Mouse (Mus musculus) embryonic stem cell, embryonic (primary cell): ENCODE results near the gene Pla2g2e.

ENCODE experiments used
- CTCF ChIA-PET, 4 experiments: fragments of 300-600 bp in 2 of 4; fragments of 350-600 bp in 2 of 4; sonication (Branson Sonifier 250); formaldehyde crosslinking; loops; one replicate each; lab custom pipeline; 2022; ENCODE audit warnings: inconsistent platforms in 2 of 4; lab: Charles Lee
- POLR2A ChIA-PET, 4 experiments: fragments of 300-600 bp in 2 of 4; fragments of 350-600 bp in 2 of 4; sonication (Branson Sonifier 250); formaldehyde crosslinking; loops; one replicate each; lab custom pipeline; 2022; ENCODE audit warnings: antibody characterized with exemption in 4 of 4, inconsistent platforms in 1 of 4; lab: Charles Lee

Pla2g2e gene

DNA sequence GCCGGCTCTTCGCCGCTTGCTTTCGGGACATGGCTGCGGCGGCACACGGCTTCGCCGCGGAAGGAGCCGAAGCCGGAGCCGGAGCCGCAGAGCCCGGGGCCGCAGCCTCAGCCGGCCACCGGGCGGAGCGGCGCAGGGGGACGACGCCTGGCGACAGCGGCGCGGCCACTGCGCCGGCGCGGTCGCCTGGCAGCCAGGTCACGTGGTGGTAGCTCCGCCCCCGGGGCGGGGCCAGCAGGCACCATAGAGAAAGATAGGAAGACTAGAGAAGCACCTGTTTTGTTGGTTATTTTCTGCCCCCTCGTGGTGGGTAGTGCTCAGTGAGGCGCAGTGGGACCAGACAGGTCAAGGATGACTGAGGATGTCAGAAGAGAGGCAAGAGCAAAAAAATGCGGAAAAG is 36.1 kb downstream of the Pla2g2e start, which contains the start of gene Otud3:
Gene Otud3, minus strand, starts transcription at position 149 of the 400 bp plus-strand sequence.
- ChIA-PET CTCF (interaction anchor here (0.5 to 3.2 kb wide), 28 partner anchors 8 to 684 kb away, joined by 3 to 15 read pairs (median 4); partner anchors contain the start of gene Minos1 (in 1 of the 4)), POLR2A (interaction anchor here (0.6 to 3.0 kb wide), 15 partner anchors 8 to 1224 kb away, joined by 3 to 10 read pairs (median 3); no protein-coding TSS in a partner anchor)

DNA sequence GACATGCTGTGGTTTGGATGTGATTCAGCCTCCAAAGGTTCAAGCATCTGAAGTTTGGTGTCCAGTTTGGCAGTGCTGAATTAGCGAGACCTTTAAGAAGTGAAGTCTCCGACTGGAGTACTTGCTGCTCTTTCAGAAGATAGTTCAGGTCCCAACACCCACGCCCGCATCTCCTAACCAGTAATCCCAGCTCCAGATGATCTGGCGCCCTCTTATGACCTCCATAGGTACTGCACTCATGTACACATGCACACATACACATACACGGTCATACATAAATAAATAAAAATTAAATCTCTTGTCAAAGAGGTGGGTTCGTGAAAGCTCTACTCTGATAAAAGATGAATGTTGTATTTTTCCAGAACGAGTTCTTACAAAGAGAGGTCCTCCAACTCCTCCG is 39.5 kb downstream of the Pla2g2e start:
- POLR2A ChIA-PET: interaction anchor here in 1 of 4 experiments (0.6 kb wide), 1 partner anchor 52 kb away, joined by 4 read pairs; no protein-coding TSS in a partner anchor
- CTCF ChIA-PET: interaction anchor here in 1 of 4 experiments (0.5 to 2.1 kb wide), 8 partner anchors 8 to 162 kb away, joined by 3 to 8 read pairs (median 3); no protein-coding TSS in a partner anchor

DNA sequence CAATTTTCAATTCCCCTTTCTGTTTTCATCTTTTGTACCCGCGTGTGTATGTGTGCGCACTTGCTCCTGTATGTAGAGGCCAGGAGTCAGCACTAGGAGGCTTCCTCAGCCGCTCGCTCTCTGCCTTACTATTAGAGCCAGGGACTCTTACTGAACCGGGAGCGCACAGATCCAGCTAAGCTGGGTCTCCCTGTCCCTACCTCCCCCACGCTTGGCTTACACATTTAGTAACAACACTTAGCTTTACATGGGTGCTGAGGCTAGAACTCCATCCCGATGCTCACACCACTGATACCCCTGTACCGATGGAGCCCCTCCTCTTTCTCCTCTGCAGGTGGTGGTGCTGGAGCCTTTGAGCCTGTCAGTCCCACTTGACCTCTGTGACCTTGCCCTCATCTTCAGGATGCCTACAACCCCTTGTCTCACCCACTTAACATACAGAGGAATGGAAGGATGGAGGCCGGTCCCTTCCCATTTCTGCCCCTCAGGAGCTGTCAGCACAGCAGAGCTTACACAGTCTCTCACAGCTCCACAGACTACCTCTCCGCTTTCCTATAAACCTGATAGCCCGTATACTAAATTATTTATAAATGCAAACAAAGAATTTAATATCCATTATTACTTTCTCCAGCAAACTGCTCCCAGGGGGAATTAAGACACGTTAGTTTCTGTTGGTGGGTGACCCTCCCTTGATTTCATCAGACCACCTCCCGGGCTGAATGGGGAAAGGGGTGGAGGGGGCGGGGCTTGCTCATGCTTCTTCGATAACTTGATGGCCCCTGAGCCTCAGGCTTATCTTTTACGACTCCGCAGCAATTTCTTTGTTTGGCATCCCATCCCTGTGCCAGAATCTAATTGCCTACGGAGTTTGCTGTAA is 43.8 kb downstream of the Pla2g2e start:
- ChIA-PET POLR2A (interaction anchor here in 3 of 4 experiments (0.6 to 1.5 kb wide), 4 partner anchors 8 to 471 kb away, joined by 3 to 4 read pairs (median 3); partner anchors contain the start of gene Otud3 (in 1 of the 3)), CTCF (interaction anchor here (0.5 to 2.4 kb wide), 37 partner anchors 8 to 1186 kb away, joined by 3 to 15 read pairs (median 4); partner anchors contain the start of genes Otud3 (in 3 of the 4), Akr7a5 (in 1 of the 4), Htr6 (in 1 of the 4) and Pqlc2 (in 1 of the 4))

DNA sequence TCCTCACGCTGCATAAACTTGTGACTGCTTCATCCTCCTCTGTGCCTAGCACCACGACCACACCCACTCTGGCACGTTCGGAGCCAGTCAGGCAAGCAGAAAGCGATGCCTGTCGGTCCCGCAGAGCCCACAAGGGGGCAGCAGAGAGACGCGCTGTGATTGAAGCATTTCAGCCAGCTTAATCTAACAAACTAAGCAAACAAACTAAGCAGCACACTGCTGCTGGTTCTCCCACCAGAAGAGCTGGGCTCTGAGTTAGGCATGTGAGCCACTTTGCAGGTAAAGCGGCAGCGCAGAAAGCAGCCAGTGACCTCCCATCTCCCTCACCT is 44.4 kb downstream of the Pla2g2e start:
- ChIA-PET POLR2A (interaction anchor here in 2 of 4 experiments (1.4 to 1.5 kb wide), 3 partner anchors 9 to 154 kb away, joined by 3 to 4 read pairs (median 3); partner anchors contain the start of gene Otud3 (in 1 of the 2)), CTCF (interaction anchor here (0.5 to 2.4 kb wide), 41 partner anchors 9 to 1186 kb away, joined by 3 to 15 read pairs (median 4); partner anchors contain the start of genes Otud3 (in 3 of the 4), Akr7a5 (in 1 of the 4), Htr6 (in 1 of the 4) and Pqlc2 (in 1 of the 4))

DNA sequence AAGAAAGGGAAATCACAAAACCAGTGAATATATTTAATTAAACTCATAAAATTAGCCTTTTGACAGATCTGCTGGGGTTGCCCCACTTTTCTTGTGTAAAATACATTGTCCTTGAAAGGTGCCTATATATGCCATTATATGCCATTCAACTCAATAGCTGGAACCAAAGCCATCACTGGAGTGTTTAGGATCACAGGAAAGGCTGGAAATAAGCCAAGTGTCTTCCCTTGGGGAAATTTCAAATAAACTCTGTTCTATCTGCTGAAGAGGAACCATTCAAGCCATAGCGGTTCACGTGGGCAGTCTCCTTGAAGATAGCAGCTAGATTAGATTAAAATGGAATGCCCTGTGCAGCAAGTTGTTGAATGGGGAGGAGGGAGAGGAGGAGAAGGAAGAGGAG is 47.8 kb downstream of the Pla2g2e start:
- POLR2A ChIA-PET: interaction anchor here in 1 of 4 experiments (0.8 to 1.1 kb wide), 2 partner anchors 12 to 82 kb away, joined by 3 read pairs; partner anchors contain the start of gene Otud3
- CTCF ChIA-PET: interaction anchor here in 2 of 4 experiments (0.8 to 1.1 kb wide), 4 partner anchors 8 to 89 kb away, joined by 3 read pairs; partner anchors contain the start of gene Otud3 (in 2 of the 2)
